Mouse (Mus musculus): ENCODE measurements around the gene Actrt2. TPM values are rescaled to one million over a fixed set of nuclear protein-coding genes. Genes with fewer than 3 reads are reported as not detected.

Actrt2 gene
- not detected in 2 replicates for total RNA-seq (2014; fragmentation: Nextera tagmentation)
- total RNA-seq (2017), result not detected in 2 replicates

DNA sequence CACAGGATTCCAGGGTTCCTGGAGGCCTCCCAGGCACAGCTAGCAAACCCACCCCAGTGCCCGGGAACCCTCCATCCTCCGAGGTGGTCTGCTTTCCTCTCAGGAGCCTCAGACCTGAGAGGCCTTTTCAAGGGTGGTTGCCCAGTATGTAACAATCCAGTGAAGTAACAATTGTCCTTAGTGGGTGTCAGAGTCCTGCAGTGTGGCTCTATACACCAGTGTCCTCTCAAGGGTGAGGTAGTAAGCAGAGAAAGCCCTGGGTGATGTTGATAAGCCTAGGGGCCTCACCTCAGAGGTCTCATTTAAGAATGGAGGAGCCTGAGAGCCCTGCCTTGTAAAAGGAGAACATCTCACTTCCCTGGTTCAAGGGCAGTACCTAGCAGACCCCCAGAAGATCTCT is at the start of gene Actrt2:
Gene Actrt2, minus strand, starts transcription at position 101 of the 400 bp plus-strand sequence.
- no peak for ATAC-seq (replicated peaks; ENCODE audit: poor library complexity, severe bottlenecking)

GRCm38 (mm10) chr4:154709391-154710107 is 41.9 kb upstream of the Actrt2 start:
- no peak for ATAC-seq (replicated peaks; ENCODE audit: poor library complexity, severe bottlenecking)

DNA sequence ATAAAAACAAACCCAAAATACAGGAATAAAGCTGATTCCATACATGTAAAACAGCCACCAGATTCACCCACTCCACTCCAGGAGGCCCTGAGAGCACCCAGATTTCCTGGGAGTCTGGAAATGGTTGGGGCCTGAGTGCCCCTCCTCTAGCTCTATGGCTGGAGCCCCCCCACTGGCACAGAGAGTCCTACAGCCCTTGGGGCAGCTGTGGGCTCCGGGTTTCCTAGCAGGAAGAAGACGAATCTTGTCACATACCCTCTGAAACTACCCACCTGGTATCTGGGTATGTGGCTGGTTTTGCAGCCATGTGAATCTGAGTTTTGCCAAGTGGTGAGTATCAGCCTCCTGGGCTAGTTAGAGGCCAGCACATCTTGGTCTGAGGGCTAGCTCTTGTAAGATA is 41.1 kb upstream of the Actrt2 start:
- no peak for ATAC-seq (replicated peaks; ENCODE audit: poor library complexity, severe bottlenecking)

- no peak for ATAC-seq (replicated peaks; ENCODE audit: poor library complexity, severe bottlenecking)
Measured at GRCm38 (mm10) chr4:154708223-154708622, 40.6 kb upstream of the Actrt2 start.

- no peak for ATAC-seq (replicated peaks; ENCODE audit: poor library complexity, severe bottlenecking)
Measured at GRCm38 (mm10) chr4:154707521-154707920, 39.9 kb upstream of the Actrt2 start.

DNA sequence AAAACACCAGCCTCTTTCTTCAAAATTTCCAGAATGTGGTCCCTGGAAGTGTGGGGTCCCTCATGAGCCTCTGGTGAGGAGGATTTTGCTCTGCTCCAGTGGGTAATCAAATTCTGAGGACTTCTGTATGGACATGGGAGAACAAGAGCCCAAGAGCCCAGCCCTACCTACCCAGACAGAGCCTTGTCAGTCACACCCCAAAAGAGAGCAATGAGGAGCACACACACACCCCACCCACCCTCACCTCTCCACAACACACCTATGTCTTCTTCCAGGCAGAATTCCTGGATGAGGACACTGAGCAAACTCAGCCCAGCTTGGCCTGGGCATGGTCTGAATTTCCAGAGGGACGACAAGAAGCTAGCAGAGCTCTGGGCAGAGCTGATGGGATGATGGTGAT is 38.8 kb upstream of the Actrt2 start:
- no peak for ATAC-seq (replicated peaks; ENCODE audit: poor library complexity, severe bottlenecking)

GRCm38 (mm10) chr4:154705681-154706080 is 38.0 kb upstream of the Actrt2 start:
- no peak for ATAC-seq (replicated peaks; ENCODE audit: poor library complexity, severe bottlenecking)

DNA sequence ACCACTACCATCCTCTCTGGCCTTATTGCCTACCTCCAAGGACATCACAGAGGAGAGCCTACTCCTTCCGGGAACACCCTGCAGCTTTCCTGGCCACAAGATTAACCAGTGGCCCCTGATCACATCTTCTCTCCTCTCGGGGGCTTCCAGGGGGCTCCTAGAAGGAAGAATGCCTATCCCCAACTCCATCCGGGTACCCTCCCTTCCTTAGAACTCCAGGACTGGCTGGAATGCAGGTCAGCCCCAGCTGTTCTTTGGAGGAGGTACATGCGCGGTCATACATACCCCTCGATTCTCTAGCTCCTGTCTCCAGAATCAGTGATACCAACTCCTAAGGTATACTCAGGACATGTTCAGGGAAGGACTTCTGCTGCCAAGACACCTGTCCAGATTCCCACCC is 37.4 kb upstream of the Actrt2 start:
- no peak for ATAC-seq (replicated peaks; ENCODE audit: poor library complexity, severe bottlenecking)

GRCm38 (mm10) chr4:154704591-154704990 is 36.9 kb upstream of the Actrt2 start:
- no peak for ATAC-seq (replicated peaks; ENCODE audit: poor library complexity, severe bottlenecking)

- no peak for ATAC-seq (replicated peaks; ENCODE audit: poor library complexity, severe bottlenecking)
Measured at GRCm38 (mm10) chr4:154703426-154704070, 35.9 kb upstream of the Actrt2 start.

GRCm38 (mm10) chr4:154702931-154703330 is 35.3 kb upstream of the Actrt2 start:
- no peak for ATAC-seq (replicated peaks; ENCODE audit: poor library complexity, severe bottlenecking)

GRCm38 (mm10) chr4:154702186-154702585 is 34.5 kb upstream of the Actrt2 start:
- no peak for ATAC-seq (replicated peaks; ENCODE audit: poor library complexity, severe bottlenecking)

DNA sequence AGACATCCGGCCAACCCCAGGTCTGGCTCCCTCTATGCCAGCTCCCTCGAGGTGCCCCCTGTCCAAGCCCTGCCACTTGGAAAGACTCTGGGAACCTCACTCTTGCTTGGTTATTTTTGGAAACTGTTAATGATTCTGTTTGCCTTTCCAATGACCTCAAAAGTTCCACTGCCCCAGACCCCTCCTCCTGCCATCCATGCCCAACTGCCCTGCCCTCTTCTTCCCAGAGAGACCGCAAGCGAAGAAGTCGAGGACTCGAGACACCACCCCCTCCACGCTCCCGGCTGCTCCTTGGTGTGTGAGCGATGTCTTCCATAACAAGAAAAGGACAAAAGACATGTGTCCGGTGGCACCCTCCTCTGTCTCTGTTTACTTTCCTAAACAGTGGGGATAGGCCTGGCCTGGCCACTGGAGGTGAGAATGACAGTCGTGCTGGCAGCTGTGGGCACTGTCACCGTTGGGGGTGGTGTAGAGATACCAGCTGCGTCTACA is 33.3 kb upstream of the Actrt2 start:
- ATAC-seq (replicated peaks; ENCODE audit: poor library complexity, severe bottlenecking), result no peak

DNA sequence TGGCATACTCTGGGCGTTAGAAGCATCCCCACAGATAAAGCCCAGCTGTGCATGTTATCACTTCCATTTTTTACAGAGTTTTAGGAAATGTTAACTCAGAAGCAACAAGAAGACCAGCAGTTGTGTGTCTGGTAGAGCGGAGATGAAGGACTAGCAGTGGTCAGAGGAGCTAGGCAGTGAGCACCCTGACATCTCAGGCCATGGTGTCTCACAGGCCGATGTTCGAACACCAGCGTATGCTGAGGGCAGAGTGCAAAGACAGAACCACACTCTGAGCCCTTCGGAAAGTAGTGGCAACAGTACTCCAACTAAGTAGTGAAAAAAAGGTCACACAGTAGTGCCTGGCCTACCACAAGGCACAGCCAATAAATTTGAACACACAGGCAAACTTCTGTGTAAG is 32.8 kb upstream of the Actrt2 start:
- no peak for ATAC-seq (replicated peaks; ENCODE audit: poor library complexity, severe bottlenecking)

DNA sequence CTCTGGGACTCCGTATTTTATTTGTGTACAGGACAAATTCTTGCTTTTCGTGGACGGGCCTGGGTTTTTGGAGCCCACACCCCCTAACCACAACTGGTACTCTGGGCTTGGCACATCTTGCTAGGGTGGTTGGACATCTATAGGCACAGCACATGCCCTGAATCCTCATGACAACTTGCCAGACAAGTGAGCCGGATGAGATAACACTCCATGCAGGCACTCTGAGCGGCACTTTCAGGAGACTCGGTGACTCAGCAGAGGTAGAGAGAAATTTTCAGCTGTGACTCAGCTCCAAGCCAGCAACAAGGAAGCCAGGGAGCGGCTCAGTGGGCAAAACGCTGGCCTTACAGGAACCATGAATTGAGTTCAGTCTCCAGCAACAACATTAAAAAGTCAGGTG is 31.6 kb upstream of the Actrt2 start:
- no peak for ATAC-seq (replicated peaks; ENCODE audit: poor library complexity, severe bottlenecking)

- ATAC-seq (replicated peaks; ENCODE audit: poor library complexity, severe bottlenecking), result no peak
Measured at GRCm38 (mm10) chr4:154698631-154699030, 31.0 kb upstream of the Actrt2 start.

- ATAC-seq (replicated peaks; ENCODE audit: poor library complexity, severe bottlenecking), result no peak
Measured at GRCm38 (mm10) chr4:154698021-154698590, 30.4 kb upstream of the Actrt2 start.

GRCm38 (mm10) chr4:154697476-154697875 is 29.8 kb upstream of the Actrt2 start:
- ATAC-seq (replicated peaks; ENCODE audit: poor library complexity, severe bottlenecking), result no peak

- no peak for ATAC-seq (replicated peaks; ENCODE audit: poor library complexity, severe bottlenecking)
Measured at GRCm38 (mm10) chr4:154696552-154696951, 28.9 kb upstream of the Actrt2 start.

DNA sequence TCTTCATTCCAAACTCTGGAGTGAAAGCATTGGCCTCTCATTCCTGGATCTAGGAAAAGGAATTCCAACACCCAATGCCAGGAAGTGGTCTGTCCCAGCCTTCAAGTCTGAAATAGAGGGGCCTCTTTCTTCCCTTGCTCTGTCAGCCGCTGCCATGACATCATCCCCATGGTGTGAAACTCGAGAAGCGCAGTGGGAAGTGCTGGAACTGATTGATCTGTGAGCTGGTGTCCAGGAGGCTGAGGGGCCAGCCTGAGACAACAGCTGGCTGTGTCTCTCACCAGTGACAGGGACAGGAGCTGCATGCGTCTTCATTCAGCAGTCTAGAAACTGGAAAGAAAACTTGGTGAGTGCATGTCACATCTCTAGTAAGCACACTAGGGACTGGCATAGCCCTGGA is 28.5 kb upstream of the Actrt2 start:
- ATAC-seq (replicated peaks; ENCODE audit: poor library complexity, severe bottlenecking), result no peak

- no peak for ATAC-seq (replicated peaks; ENCODE audit: poor library complexity, severe bottlenecking)
Measured at GRCm38 (mm10) chr4:154694361-154694760, 26.7 kb upstream of the Actrt2 start.
